Mouse (Mus musculus) liver, embryonic 15.5 days (tissue): ENCODE data around the gene Sptbn1. TPM values are rescaled to one million over a fixed set of nuclear protein-coding genes. Genes with fewer than 3 reads are reported as not detected.

ENCODE experiments used
- ATAC-seq: fragments of 200-750 bp; cut with Nextera tagmentation; 2 replicates; pipeline ENCODE4 v1.8.0; 2017; ENCODE audit warnings: moderate number of reproducible peaks, mild to moderate bottlenecking, moderate library complexity; ENCODE audit not compliant: insufficient read depth
- H3K27ac ChIP-seq: fragments of 300-500 bp; sonication (generic); replicated peaks from 2 replicates; pipeline ENCODE4 v1.5.1; 2015; ENCODE audit warnings: mild to moderate bottlenecking, inconsistent platforms
- H3K27me3 ChIP-seq: fragments of 300-500 bp; sonication (generic); 2 replicates; pipeline ENCODE4 v1.6.1; 2015; ENCODE audit warnings: mild to moderate bottlenecking, inconsistent platforms
- H3K36me3 ChIP-seq: fragments of 300-500 bp; sonication (generic); replicated peaks from 2 replicates; pipeline ENCODE4 v1.6.1; 2015; ENCODE audit warnings: moderate library complexity, mild to moderate bottlenecking, inconsistent platforms
- H3K4me1 ChIP-seq: fragments of 300-500 bp; sonication (generic); replicated peaks from 2 replicates; pipeline ENCODE4 v1.6.1; 2015; ENCODE audit warnings: inconsistent platforms
- H3K4me2 ChIP-seq: fragments of 300-500 bp; sonication (generic); 2 replicates; pipeline ENCODE4 v1.6.1; 2015; ENCODE audit warnings: moderate library complexity, mild to moderate bottlenecking, inconsistent platforms
- H3K4me3 ChIP-seq: fragments of 300-500 bp; sonication (generic); replicated peaks from 2 replicates; pipeline ENCODE4 v1.5.1; 2015; ENCODE audit warnings: mild to moderate bottlenecking, inconsistent platforms
- H3K9ac ChIP-seq: fragments of 300-500 bp; sonication (generic); 2 replicates; pipeline ENCODE4 v1.6.1; 2015; ENCODE audit warnings: moderate library complexity, mild to moderate bottlenecking, inconsistent platforms
- H3K9me3 ChIP-seq: fragments of 300-500 bp; sonication (generic); replicated peaks from 2 replicates; pipeline ENCODE4 v1.6.1; 2016; ENCODE audit warnings: inconsistent platforms
- WGBS: fragments of 180-500 bp; shearing (Covaris S2); methylation state at CpG from one replicate; pipeline ENCODE4 v1.1.7; 2015; ENCODE audit warnings: mixed read lengths; ENCODE audit not compliant: insufficient replicate concordance; 5-methylcytosine and 5-hydroxymethylcytosine counted together
- polyA plus RNA-seq: library from polyadenylated mRNA; unstranded; fragments of >200 nt; fragmentation: Nextera tagmentation; extraction: Ambion mirVana; gene quantifications from 2 replicates; pipeline ENCODE4 v1.2.1, GENCODE M21; 2015

Gene Sptbn1
- polyA plus RNA-seq, result 16.9 and 17.1 TPM in 2 replicates

GRCm38 (mm10) chr11:30267892-30268647 is at the start of gene Sptbn1:
Sptbn1 (minus strand) TSS chr11:30268175.
- H3K9me3 ChIP-seq, result no peaks in the 10 kb centered on the region
- no peaks in the 10 kb centered on the region for H3K36me3 ChIP-seq
- H3K27ac ChIP-seq, result no peak within 1 kb of the TSS
- H3K4me2 ChIP-seq, result peak within 1 kb of the TSS; percentile 72
- ATAC-seq, result peak; percentile 78
- under 1% methylated on average over 65 of the region's 81 CpGs for WGBS
- H3K9ac ChIP-seq, result peak within 1 kb of the TSS; percentile 46; the same call in 1 of the 2 replicates
- peaks cover 3% of the 10 kb centered on the region; the same call in 1 of the 2 replicates for H3K4me1 ChIP-seq
- H3K4me3 ChIP-seq, result peak within 1 kb of the TSS; percentile 62
- H3K27me3 ChIP-seq, result peaks cover 49% of the 10 kb centered on the region

GRCm38 (mm10) chr11:30294279-30294678 is 26.3 kb upstream of the Sptbn1 start:
- no peak overlapping the region for H3K4me2 ChIP-seq
- no peaks in the 10 kb centered on the region for H3K27me3 ChIP-seq
- H3K27ac ChIP-seq, result no peak overlapping the region
- no peak overlapping the region for H3K9ac ChIP-seq
- H3K9me3 ChIP-seq, result no peaks in the 10 kb centered on the region
- H3K36me3 ChIP-seq, result no peaks in the 10 kb centered on the region
- no peaks in the 10 kb centered on the region for H3K4me1 ChIP-seq
- no peak for ATAC-seq
- H3K4me3 ChIP-seq, result no peak overlapping the region

GRCm38 (mm10) chr11:30292221-30293160 is 24.5 kb upstream of the Sptbn1 start:
- Histone ChIP-seq H3K4me3 (no peak overlapping the region), H3K9ac (no peak overlapping the region)
- WGBS, result 67% methylated on average over 3 of the region's 3 CpGs

GRCm38 (mm10) chr11:30291155-30291554 is 23.2 kb upstream of the Sptbn1 start:
- Histone ChIP-seq H3K4me2 (no peak overlapping the region), H3K4me1 (no peaks in the 10 kb centered on the region), H3K27me3 (no peaks in the 10 kb centered on the region), H3K27ac (no peak overlapping the region), H3K4me3 (no peak overlapping the region), H3K9me3 (no peaks in the 10 kb centered on the region), H3K36me3 (no peaks in the 10 kb centered on the region), H3K9ac (no peak overlapping the region)
- WGBS, result 6% methylated on average over 8 of the region's 8 CpGs
- no peak for ATAC-seq

More at GRCm38 (mm10) chr11:30292221-30293160, 24.5 kb upstream of the Sptbn1 start:
- H3K27ac ChIP-seq, result no peak overlapping the region
- H3K4me2 ChIP-seq, result no peak overlapping the region
- H3K27me3 ChIP-seq, result no peaks in the 10 kb centered on the region
- H3K9me3 ChIP-seq, result no peaks in the 10 kb centered on the region
- no peak for ATAC-seq
- H3K4me1 ChIP-seq, result no peaks in the 10 kb centered on the region
- no peaks in the 10 kb centered on the region for H3K36me3 ChIP-seq

GRCm38 (mm10) chr11:30289470-30290431 is 21.8 kb upstream of the Sptbn1 start:
- Histone ChIP-seq H3K9ac (no peak overlapping the region), H3K27me3 (no peaks in the 10 kb centered on the region), H3K4me3 (no peak overlapping the region), H3K4me2 (no peak overlapping the region), H3K9me3 (no peaks in the 10 kb centered on the region), H3K27ac (no peak overlapping the region), H3K36me3 (no peaks in the 10 kb centered on the region), H3K4me1 (no peaks in the 10 kb centered on the region)
- no peak for ATAC-seq
- WGBS, result 44% methylated on average over 7 of the region's 7 CpGs

GRCm38 (mm10) chr11:30288075-30288474 is 20.1 kb upstream of the Sptbn1 start:
- H3K36me3 ChIP-seq, result no peaks in the 10 kb centered on the region
- H3K9me3 ChIP-seq, result no peaks in the 10 kb centered on the region
- H3K4me2 ChIP-seq, result no peak overlapping the region
- H3K27ac ChIP-seq, result no peak overlapping the region
- no peaks in the 10 kb centered on the region for H3K4me1 ChIP-seq
- WGBS, result 48% methylated on average over 2 of the region's 2 CpGs
- H3K27me3 ChIP-seq, result no peaks in the 10 kb centered on the region
- no peak for ATAC-seq
- H3K9ac ChIP-seq, result no peak overlapping the region
- no peak overlapping the region for H3K4me3 ChIP-seq

- ATAC-seq, result no peak
- H3K36me3 ChIP-seq, result no peaks in the 10 kb centered on the region
These were observed 15.7 kb upstream of the Sptbn1 start for GRCm38 (mm10) chr11:30283710-30284109.

GRCm38 (mm10) chr11:30281096-30281495 is 13.1 kb upstream of the Sptbn1 start:
- Histone ChIP-seq H3K9ac (no peak overlapping the region), H3K36me3 (no peaks in the 10 kb centered on the region), H3K27ac (no peak overlapping the region), H3K4me1 (no peaks in the 10 kb centered on the region), H3K4me3 (no peak overlapping the region), H3K27me3 (no peaks in the 10 kb centered on the region), H3K4me2 (no peak overlapping the region), H3K9me3 (no peaks in the 10 kb centered on the region)
- WGBS, result 51% methylated on average over 5 of the region's 5 CpGs
- ATAC-seq, result no peak

More at GRCm38 (mm10) chr11:30283710-30284109, 15.7 kb upstream of the Sptbn1 start:
- Histone ChIP-seq H3K9me3 (no peaks in the 10 kb centered on the region), H3K4me1 (no peaks in the 10 kb centered on the region), H3K27ac (no peak overlapping the region), H3K9ac (no peak overlapping the region), H3K4me2 (no peak overlapping the region), H3K4me3 (no peak overlapping the region), H3K27me3 (no peaks in the 10 kb centered on the region)
- WGBS, result 34% methylated on average over 2 of the region's 2 CpGs

- Histone ChIP-seq H3K27me3 (no peaks in the 10 kb centered on the region), H3K27ac (no peak overlapping the region), H3K4me1 (no peaks in the 10 kb centered on the region), H3K9me3 (no peaks in the 10 kb centered on the region), H3K4me3 (no peak overlapping the region), H3K4me2 (no peak overlapping the region), H3K9ac (no peak overlapping the region), H3K36me3 (no peaks in the 10 kb centered on the region)
- ATAC-seq, result no peak
- 38% methylated on average over 5 of the region's 5 CpGs for WGBS
These were observed 11.3 kb upstream of the Sptbn1 start for GRCm38 (mm10) chr11:30279278-30279677.

- Histone ChIP-seq H3K9ac (no peak overlapping the region), H3K9me3 (no peaks in the 10 kb centered on the region), H3K27ac (no peak overlapping the region), H3K4me1 (no peaks in the 10 kb centered on the region), H3K36me3 (no peaks in the 10 kb centered on the region), H3K27me3 (no peaks in the 10 kb centered on the region), H3K4me3 (no peak overlapping the region), H3K4me2 (no peak overlapping the region)
- WGBS, result 35% methylated on average over 3 of the region's 3 CpGs
- no peak for ATAC-seq
These were observed 7.6 kb upstream of the Sptbn1 start for GRCm38 (mm10) chr11:30275436-30276031.
